Comparison of ENCODE assay signal across 22 mouse cellular contexts in genomic region chr5:134294606-134295005, GRCm38 (mm10). TPM values are rescaled to one million over a fixed set of nuclear protein-coding genes. Genes with fewer than 3 reads are reported as not detected.
DNase-seq lines count a peak whose midpoint lies in the region; ATAC-seq and TF ChIP-seq lines count a peak whose summit lies in the region.
"Had no signal": no experiment of that assay in that cellular context is flagged by ENCODE, and none has a peak within 500 bp of the region (broad histone marks: within the 10 kb centered on the region; RNA-seq: fewer than 3 reads in every experiment).

No protein-coding gene starts in this region.

- in situ Hi-C loops in ES-E14 (cut with MboI; ENCODE audit: low sequenced_read_pairs in 2 of 2, unreplicated experiment in 2 of 2): no loop called here

- H3K4me1 ChIP-seq in kidney, embryonic 14.5 days (ENCODE audit: control insufficient read depth, insufficient read depth, low read length): no peaks in the 10 kb centered on the region
- H3K4me1 ChIP-seq in ES-E14 (ENCODE audit: control insufficient read depth in 2 of 2, insufficient read depth in 2 of 2, low read length in 2 of 2, poor library complexity in 1 of 2): peaks cover 2 to 11% of the 10 kb centered on the region in 2 experiments; a peak in 3 of 4 replicates
- H3K4me1 ChIP-seq in kidney, embryonic 16.5 days (ENCODE audit: insufficient read depth, low read length): no peaks in the 10 kb centered on the region
- H3K4me1 ChIP-seq: embryonic facial prominence, embryonic 12.5 days; hindbrain, embryonic 12.5 days had no signal

- H3K36me3 ChIP-seq in kidney, embryonic 14.5 days (ENCODE audit: control insufficient read depth, insufficient read depth, low read length): peaks cover 78% of the 10 kb centered on the region
- H3K36me3 ChIP-seq in ES-E14 (ENCODE audit: control insufficient read depth, insufficient read depth, low read length, poor library complexity, severe bottlenecking): peaks cover 27% of the 10 kb centered on the region
- H3K36me3 ChIP-seq in kidney, embryonic 16.5 days (ENCODE audit: insufficient read depth, low read length): peaks cover 70% of the 10 kb centered on the region

- no peaks in the 10 kb centered on the region for H3K9me3 ChIP-seq in kidney, embryonic 14.5 days (ENCODE audit: control insufficient read depth, low read length)
- H3K9me3 ChIP-seq in ES-E14 (ENCODE audit: control insufficient read depth, insufficient read depth, low read depth, low read length): no peaks in the 10 kb centered on the region
- H3K9me3 ChIP-seq in kidney, embryonic 16.5 days (ENCODE audit: low read length): no peaks in the 10 kb centered on the region; the same call in 1 of the 2 replicates
- H3K9me3 ChIP-seq: embryonic facial prominence, embryonic 12.5 days; forebrain, embryonic 15.5 days; heart, embryonic 13.5 days; hindbrain, embryonic 12.5 days had no signal

- no peak overlapping the region for H3K4me3 ChIP-seq in kidney, embryonic 14.5 days (ENCODE audit: low read length)
- no peak overlapping the region for H3K4me3 ChIP-seq in ES-E14 (ENCODE audit: insufficient read depth in 1 of 2, low read depth in 1 of 2, low read length in 2 of 2, poor library complexity in 1 of 2, severe bottlenecking in 1 of 2)
- no peak overlapping the region for H3K4me3 ChIP-seq in kidney, embryonic 16.5 days (ENCODE audit: low read length)
- H3K4me3 ChIP-seq: embryonic facial prominence, embryonic 12.5 days; forebrain, embryonic 15.5 days; heart, embryonic 13.5 days; hindbrain, embryonic 12.5 days had no signal

- WGBS in kidney, embryonic 14.5 days: 90% methylated on average over 7 of the region's 7 CpGs
- WGBS in kidney, embryonic 16.5 days: 81% methylated on average over 7 of the region's 7 CpGs

- DNase-seq in kidney, adult 11 months: peak; percentile 67
- DNase-seq in ES-E14 (ENCODE audit: low read depth, low spot score): no peak
- peak; percentile 52 to 83 for DNase-seq in kidney, postnatal 25 days
- DNase-seq in cerebellum, postnatal 10 days: no peak
- DNase-seq in c-Kit-positive CD71-positive TER-119-positive erythroid progenitor cells, embryonic 14.5 days (ENCODE audit: low spot score): no peak
- DNase-seq: adrenal gland, adult 2 months; adrenal gland, postnatal 36 days; cerebellum, adult 11 months; cerebellum, adult 8-10 months; cerebellum, postnatal 25 days; gastrocnemius, postnatal 36 days; heart, adult 11 months; heart, postnatal 4 days had no signal

- H3K27me3 ChIP-seq in kidney, embryonic 14.5 days (ENCODE audit: control insufficient read depth, insufficient read depth, low read length): no peaks in the 10 kb centered on the region
- H3K27me3 ChIP-seq in kidney, embryonic 16.5 days (ENCODE audit: insufficient read depth, low read length): no peaks in the 10 kb centered on the region
- H3K27me3 ChIP-seq: embryonic facial prominence, embryonic 12.5 days; forebrain, embryonic 15.5 days; heart, embryonic 13.5 days; hindbrain, embryonic 12.5 days; Patski had no signal

- H3K9ac ChIP-seq in kidney, embryonic 14.5 days (ENCODE audit: low read depth, low read length): no peak overlapping the region
- H3K9ac ChIP-seq in ES-E14 (ENCODE audit: insufficient read depth, low read depth, low read length, poor library complexity, severe bottlenecking): no peak overlapping the region
- H3K9ac ChIP-seq in kidney, embryonic 16.5 days (replicated peaks; ENCODE audit: low read length): no peak overlapping the region
- H3K9ac ChIP-seq: embryonic facial prominence, embryonic 12.5 days; forebrain, embryonic 15.5 days; heart, embryonic 13.5 days; hindbrain, embryonic 12.5 days had no signal

- no peak overlapping the region for H3K27ac ChIP-seq in kidney, embryonic 14.5 days (ENCODE audit: low read depth, low read length)
- peak overlapping the region; percentile 33; the same call in 1 of the 2 replicates for H3K27ac ChIP-seq in ES-E14 (ENCODE audit: insufficient read depth, low read depth, low read length, poor library complexity, severe bottlenecking)
- H3K27ac ChIP-seq in kidney, embryonic 16.5 days (ENCODE audit: low read length): peak overlapping the region; percentile 8; the same call in 1 of the 2 replicates
- H3K27ac ChIP-seq: embryonic facial prominence, embryonic 12.5 days; heart, embryonic 13.5 days; hindbrain, embryonic 12.5 days had no signal

- ATAC-seq in kidney, embryonic 14.5 days (ENCODE audit: low FRiP score, low TSS enrichment): no peak
- no peak for ATAC-seq in kidney, embryonic 16.5 days (ENCODE audit: low FRiP score, low TSS enrichment)
- ATAC-seq: activated CD4-positive, CD25-positive, alpha-beta regulatory T cell, adult 4 months; forebrain, embryonic 15.5 days; hindbrain, embryonic 16.5 days had no signal

- no peak overlapping the region for H3K4me2 ChIP-seq in kidney, embryonic 14.5 days (replicated peaks; ENCODE audit: low read depth, low read length)
- no peak overlapping the region for H3K4me2 ChIP-seq in kidney, embryonic 16.5 days (replicated peaks; ENCODE audit: low read depth, low read length)
- H3K4me2 ChIP-seq: embryonic facial prominence, embryonic 12.5 days; forebrain, embryonic 15.5 days; heart, embryonic 13.5 days; hindbrain, embryonic 12.5 days had no signal

TF ChIP-seq in ES-E14, 5 proteins besides CTCF, POLR2A, EP300 and RAD21:
- TF ChIP-seq HCFC1 (IDR thresholded peaks at IDR 0.05; ENCODE audit: borderline replicate concordance, insufficient read depth, low read length) (no peak), CHD2 (IDR thresholded peaks at IDR 0.05; ENCODE audit: low read depth, low read length) (no peak), ZC3H11A (IDR thresholded peaks at IDR 0.05; ENCODE audit: borderline replicate concordance, low read depth, low read length) (no peak), ZNF384 (IDR thresholded peaks at IDR 0.05; ENCODE audit: low read depth, low read length) (no peak), MAFK (IDR thresholded peaks at IDR 0.05; ENCODE audit: insufficient read depth, low read depth, low read length) (no peak)

RNA-seq across cellular contexts. Expression of gene Gtf2i, which starts 20.0 kb away (rescaled TPM):
- 131 and 196 TPM in 2 replicates for polyA plus RNA-seq in kidney, embryonic 14.5 days (2014; fragmentation: Nextera tagmentation; extraction: Ambion mirVana)
- total RNA-seq in ES-E14 (2012; rRNA removed): 64.3 and 81.0 TPM in 2 replicates
- polyA plus RNA-seq in kidney, embryonic 16.5 days (2015; fragmentation: Nextera tagmentation; extraction: Ambion mirVana): 179 and 192 TPM in 2 replicates

Comparison
In these comparisons a context has a peak if more than half of its experiments do, and no peak if none do; other contexts are left out.
1. DNase-seq: peak in kidney, adult 11 months (single experiment) and kidney, postnatal 25 days (2 of 2); none in ES-E14 (single experiment), cerebellum, postnatal 10 days (0 of 2) and c-Kit-positive CD71-positive TER-119-positive erythroid progenitor cells, embryonic 14.5 days (single experiment).